Mouse (Mus musculus) limb, embryonic 13.5 days (tissue): ENCODE results near the gene Itsn1. TPM values are rescaled to one million over a fixed set of nuclear protein-coding genes. Genes with fewer than 3 reads are reported as not detected.

Experiments used
- ATAC-seq: fragments of 200-750 bp; cut with Nextera tagmentation; 2 replicates; pipeline ENCODE4 v1.8.0; 2017; ENCODE audit warnings: low read depth, moderate number of reproducible peaks, moderate TSS enrichment; ENCODE audit not compliant: low FRiP score
- H3K27ac ChIP-seq: fragments of 300-500 bp; sonication (generic); 2 replicates; pipeline ENCODE4 v1.5.1; 2015; ENCODE audit warnings: inconsistent platforms, mild to moderate bottlenecking, moderate library complexity
- H3K27me3 ChIP-seq: fragments of 300-500 bp; sonication (generic); 2 replicates; pipeline ENCODE4 v1.6.1; 2015; ENCODE audit warnings: mild to moderate bottlenecking, inconsistent platforms
- H3K36me3 ChIP-seq: fragments of 300-500 bp; sonication (generic); 2 replicates; pipeline ENCODE4 v1.6.1; 2015; ENCODE audit warnings: inconsistent platforms, mild to moderate bottlenecking, moderate library complexity
- H3K4me1 ChIP-seq: fragments of 300-500 bp; sonication (generic); 2 replicates; pipeline ENCODE4 v1.6.1; 2015; ENCODE audit warnings: inconsistent platforms
- H3K4me2 ChIP-seq: fragments of 300-500 bp; sonication (generic); replicated peaks from 2 replicates; pipeline ENCODE4 v1.6.1; 2015; ENCODE audit warnings: inconsistent platforms, mild to moderate bottlenecking, moderate library complexity
- H3K4me3 ChIP-seq: fragments of 300-500 bp; sonication (generic); 2 replicates; pipeline ENCODE4 v1.5.1; 2015; ENCODE audit warnings: moderate library complexity, mild to moderate bottlenecking, inconsistent platforms
- H3K9ac ChIP-seq: fragments of 300-500 bp; sonication (generic); 2 replicates; pipeline ENCODE4 v1.6.1; 2015; ENCODE audit warnings: mild to moderate bottlenecking, inconsistent platforms
- H3K9me3 ChIP-seq: fragments of 300-500 bp; sonication (generic); 2 replicates; pipeline ENCODE4 v1.6.1; 2016; ENCODE audit warnings: inconsistent platforms
- WGBS: fragments of 180-500 bp; shearing (Covaris S2); methylation state at CpG from one replicate; pipeline ENCODE4 v1.1.7; 2015; 5-methylcytosine and 5-hydroxymethylcytosine counted together
- polyA plus RNA-seq: library from polyadenylated mRNA; unstranded; fragments of >200 nt; fragmentation: Nextera tagmentation; extraction: Ambion mirVana; gene quantifications from 2 replicates; pipeline ENCODE4 v1.2.1, GENCODE M21; 2015

Gene Itsn1
- polyA plus RNA-seq, 1 experiment from 2014 or later = 27.4 TPM

GRCm38 (mm10) chr16:91839462-91839861 is 110.4 kb downstream of the Itsn1 start:
- H3K9me3 ChIP-seq = no peaks in the 10 kb centered on the region
- H3K36me3 ChIP-seq = peaks cover 54% of the 10 kb centered on the region
- H3K4me2 ChIP-seq = no peak overlapping the region
- no peaks in the 10 kb centered on the region for H3K27me3 ChIP-seq
- no peak overlapping the region; the same call in 1 of the 2 replicates for H3K27ac ChIP-seq
- peaks cover 55% of the 10 kb centered on the region for H3K4me1 ChIP-seq
- no peak for ATAC-seq
- H3K4me3 ChIP-seq = no peak overlapping the region
- no peak overlapping the region for H3K9ac ChIP-seq
- WGBS = 60% methylated on average over 11 of the region's 11 CpGs

DNA sequence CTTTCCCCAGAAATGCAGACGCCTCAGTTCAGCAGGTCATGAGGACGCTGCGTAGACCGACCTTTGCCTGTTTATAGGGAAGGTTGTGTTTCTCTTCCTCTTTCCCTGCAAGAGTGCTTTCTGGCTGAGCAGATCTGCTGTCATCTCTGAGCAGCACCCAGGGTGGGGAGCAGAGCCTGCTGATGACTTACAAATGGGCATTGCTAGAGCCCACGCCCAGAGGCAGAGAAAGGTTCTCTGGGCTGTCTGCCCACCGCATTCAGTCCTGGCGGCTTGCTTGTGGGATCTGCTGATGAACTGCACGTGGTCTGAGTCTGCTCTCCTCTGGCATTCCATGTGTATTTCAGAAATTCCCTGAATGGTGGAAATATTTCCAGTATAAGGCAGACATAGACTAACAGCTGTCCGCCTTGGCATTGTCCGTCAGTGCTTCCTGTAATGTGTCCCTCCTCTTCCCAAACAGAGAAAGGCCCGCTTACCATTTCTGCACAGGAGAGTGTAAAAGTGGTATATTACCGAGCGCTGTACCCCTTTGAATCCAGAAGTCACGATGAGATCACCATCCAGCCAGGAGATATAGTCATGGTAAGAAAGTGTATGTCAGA is 112.0 kb downstream of the Itsn1 start:
- H3K4me2 ChIP-seq = no peak overlapping the region
- peak overlapping the region; percentile 44; the same call in 1 of the 2 replicates for H3K27ac ChIP-seq
- peak; percentile 18; the same call in 1 of the 2 replicates for ATAC-seq
- WGBS = 67% methylated on average over 14 of the region's 14 CpGs
- H3K27me3 ChIP-seq = no peaks in the 10 kb centered on the region
- H3K9ac ChIP-seq = no peak overlapping the region
- no peaks in the 10 kb centered on the region for H3K9me3 ChIP-seq
- H3K36me3 ChIP-seq = peaks cover 54% of the 10 kb centered on the region
- peaks cover 60% of the 10 kb centered on the region for H3K4me1 ChIP-seq
- no peak overlapping the region for H3K4me3 ChIP-seq

DNA sequence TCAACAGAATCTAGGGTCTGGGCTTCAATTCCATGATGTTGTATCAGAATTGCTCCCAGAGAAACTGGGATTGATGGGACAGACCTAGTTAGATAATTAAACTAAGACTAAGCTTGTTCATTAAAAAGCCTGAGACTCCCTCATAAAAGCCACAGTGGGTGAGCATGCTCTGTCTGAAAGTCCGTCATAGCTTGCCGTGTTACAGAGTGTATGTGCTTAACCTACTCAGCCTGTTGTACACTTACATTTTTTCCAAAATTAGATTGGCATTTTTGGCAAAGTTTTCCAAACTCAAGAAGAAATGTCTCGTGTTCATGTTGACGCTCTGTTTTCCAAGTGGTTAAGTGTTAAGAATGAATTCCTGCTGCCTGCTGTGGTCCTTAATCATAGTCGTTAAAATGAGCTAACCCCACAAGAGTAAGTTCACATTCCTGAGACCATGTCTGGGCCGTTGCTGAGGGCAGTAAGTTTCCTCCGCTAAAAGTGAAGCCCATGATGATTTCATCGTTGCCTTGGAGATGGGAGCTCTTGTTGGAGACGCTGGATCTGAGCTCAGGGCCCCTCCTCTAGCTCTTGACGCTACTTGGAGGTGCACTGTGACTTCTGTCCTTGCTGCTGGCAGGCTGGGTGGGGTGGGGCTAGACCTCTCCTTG is 117.1 kb downstream of the Itsn1 start:
- H3K9ac ChIP-seq = no peak overlapping the region
- H3K27ac ChIP-seq = peak overlapping the region; percentile 53
- peaks cover 63% of the 10 kb centered on the region for H3K4me1 ChIP-seq
- 13% methylated on average over 10 of the region's 10 CpGs for WGBS
- no peaks in the 10 kb centered on the region for H3K27me3 ChIP-seq
- no peaks in the 10 kb centered on the region for H3K9me3 ChIP-seq
- H3K4me2 ChIP-seq = peak overlapping the region; percentile 27
- H3K4me3 ChIP-seq = no peak overlapping the region
- H3K36me3 ChIP-seq = peaks cover 54% of the 10 kb centered on the region
- peak; percentile 60 for ATAC-seq

DNA sequence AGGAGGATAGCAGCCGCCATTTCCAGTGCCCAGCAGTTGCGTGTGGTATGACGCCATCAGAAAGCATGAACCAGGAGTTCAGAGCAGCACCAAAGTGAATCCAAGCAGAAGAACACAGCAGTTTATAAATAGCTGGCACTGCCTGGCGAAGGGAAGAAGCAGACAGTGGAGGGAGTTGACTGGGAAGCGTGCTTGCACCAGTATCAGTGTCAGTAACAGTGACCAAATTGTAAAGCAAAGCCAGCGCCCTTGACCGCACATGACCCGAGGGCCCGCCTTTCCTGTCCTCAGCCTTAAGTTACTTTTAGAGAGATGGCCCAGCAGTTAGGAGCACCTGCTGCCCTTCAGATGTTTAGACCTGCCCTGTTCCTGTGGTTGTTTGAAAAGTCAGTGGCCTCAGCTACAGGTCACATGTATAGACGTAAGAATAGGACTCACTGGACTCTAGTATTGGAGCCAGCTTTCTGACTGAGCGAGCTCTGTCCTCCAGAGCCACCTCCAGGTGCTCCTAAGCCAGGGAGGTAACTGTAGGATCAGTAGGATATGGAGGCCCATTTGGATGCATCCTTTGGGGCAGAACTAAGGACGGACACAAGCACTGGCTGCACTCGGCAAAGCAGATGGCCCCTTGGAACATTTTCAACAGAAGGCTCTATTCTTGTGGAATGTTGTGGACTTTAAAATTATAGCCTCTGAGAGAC is 118.6 kb downstream of the Itsn1 start:
- Histone ChIP-seq H3K27ac (no peak overlapping the region), H3K4me3 (no peak overlapping the region), H3K36me3 (peaks cover 58% of the 10 kb centered on the region), H3K9me3 (no peaks in the 10 kb centered on the region), H3K4me2 (no peak overlapping the region), H3K27me3 (no peaks in the 10 kb centered on the region), H3K4me1 (peaks cover 59% of the 10 kb centered on the region), H3K9ac (no peak overlapping the region)
- ATAC-seq = no peak
- WGBS = 93% methylated on average over 13 of the region's 13 CpGs

DNA sequence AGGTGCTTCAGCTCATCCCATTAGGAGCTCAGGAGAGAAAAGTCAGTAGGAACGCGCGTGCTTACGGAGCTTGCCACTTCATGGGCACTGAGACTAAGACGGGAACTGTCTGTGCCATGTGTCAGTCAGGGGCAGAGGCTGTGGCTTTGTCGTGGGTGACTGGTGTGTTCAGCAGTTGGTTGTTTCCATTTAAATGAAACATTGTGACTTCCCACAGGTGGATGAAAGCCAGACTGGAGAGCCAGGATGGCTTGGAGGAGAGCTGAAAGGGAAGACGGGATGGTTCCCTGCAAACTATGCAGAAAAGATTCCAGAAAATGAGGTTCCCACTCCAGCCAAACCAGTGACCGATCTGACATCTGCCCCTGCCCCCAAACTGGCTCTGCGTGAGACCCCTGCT is 119.4 kb downstream of the Itsn1 start:
- Histone ChIP-seq H3K4me3 (no peak overlapping the region), H3K27me3 (no peaks in the 10 kb centered on the region), H3K9ac (no peak overlapping the region), H3K4me1 (peaks cover 58% of the 10 kb centered on the region), H3K27ac (no peak overlapping the region), H3K4me2 (no peak overlapping the region), H3K36me3 (peaks cover 58% of the 10 kb centered on the region), H3K9me3 (no peaks in the 10 kb centered on the region)
- WGBS = 91% methylated on average over 9 of the region's 9 CpGs
- ATAC-seq = no peak

GRCm38 (mm10) chr16:91848906-91849603 is 120.0 kb downstream of the Itsn1 start:
- H3K4me1 ChIP-seq = peaks cover 52% of the 10 kb centered on the region
- H3K27me3 ChIP-seq = no peaks in the 10 kb centered on the region
- peak overlapping the region; percentile 74 for H3K27ac ChIP-seq
- no peak overlapping the region for H3K4me3 ChIP-seq
- H3K4me2 ChIP-seq = no peak overlapping the region
- no peak overlapping the region for H3K9ac ChIP-seq
- no peak for ATAC-seq
- WGBS = 81% methylated on average over 7 of the region's 7 CpGs
- no peaks in the 10 kb centered on the region for H3K9me3 ChIP-seq
- peaks cover 57% of the 10 kb centered on the region for H3K36me3 ChIP-seq

- peaks cover 42% of the 10 kb centered on the region for H3K4me1 ChIP-seq
- H3K27me3 ChIP-seq = no peaks in the 10 kb centered on the region
- no peak overlapping the region for H3K27ac ChIP-seq
- peaks cover 67% of the 10 kb centered on the region for H3K36me3 ChIP-seq
- no peak overlapping the region for H3K4me2 ChIP-seq
- WGBS = 94% methylated on average over 3 of the region's 3 CpGs
- no peak overlapping the region for H3K4me3 ChIP-seq
- H3K9ac ChIP-seq = no peak overlapping the region
- no peaks in the 10 kb centered on the region for H3K9me3 ChIP-seq
- ATAC-seq = no peak
Observed at GRCm38 (mm10) chr16:91850175-91850574, 121.1 kb downstream of the Itsn1 start.

DNA sequence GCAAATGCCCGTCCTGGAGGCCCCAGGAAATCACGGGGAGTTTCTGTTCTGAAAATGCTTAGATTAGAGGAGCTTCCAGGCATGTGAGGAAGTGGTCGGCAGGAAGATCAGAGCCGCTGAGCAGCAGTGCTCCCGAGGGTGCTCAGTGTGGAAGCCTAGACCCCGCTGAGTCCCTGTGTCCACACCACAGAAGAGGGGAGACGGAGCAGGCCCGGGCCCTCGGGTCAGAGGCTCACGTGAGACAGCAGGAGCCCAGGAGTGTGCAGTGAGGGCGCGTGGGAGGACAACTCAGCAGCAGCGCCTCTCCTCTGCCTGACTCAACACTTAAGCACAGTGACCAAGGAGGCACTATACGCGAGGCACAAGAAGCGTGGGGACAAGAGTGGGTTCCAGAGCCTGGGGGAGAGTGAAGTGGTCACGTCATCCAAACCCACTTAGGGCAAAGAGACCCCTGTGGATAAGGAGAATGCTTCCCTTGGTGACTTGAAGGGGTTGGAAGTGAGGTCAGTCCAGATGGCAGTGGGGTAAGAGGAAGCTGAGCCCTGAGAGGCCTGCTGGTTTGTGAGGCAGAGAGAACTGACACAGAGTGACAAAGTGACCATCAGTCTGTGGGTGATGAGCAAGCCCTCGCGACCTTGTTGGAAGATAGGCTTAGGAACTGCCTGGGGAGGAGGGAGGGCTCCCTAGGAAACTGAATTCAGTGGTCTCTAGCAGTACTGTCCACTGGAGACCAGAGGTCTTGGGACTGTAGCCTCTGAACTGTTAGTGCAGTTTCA is 122.6 kb downstream of the Itsn1 start:
- peaks cover 27% of the 10 kb centered on the region for H3K4me1 ChIP-seq
- H3K9ac ChIP-seq = no peak overlapping the region
- no peak overlapping the region for H3K27ac ChIP-seq
- WGBS = 87% methylated on average over 19 of the region's 19 CpGs
- no peak for ATAC-seq
- no peak overlapping the region for H3K4me3 ChIP-seq
- peaks cover 79% of the 10 kb centered on the region for H3K36me3 ChIP-seq
- H3K4me2 ChIP-seq = no peak overlapping the region
- H3K9me3 ChIP-seq = no peaks in the 10 kb centered on the region
- H3K27me3 ChIP-seq = no peaks in the 10 kb centered on the region

DNA sequence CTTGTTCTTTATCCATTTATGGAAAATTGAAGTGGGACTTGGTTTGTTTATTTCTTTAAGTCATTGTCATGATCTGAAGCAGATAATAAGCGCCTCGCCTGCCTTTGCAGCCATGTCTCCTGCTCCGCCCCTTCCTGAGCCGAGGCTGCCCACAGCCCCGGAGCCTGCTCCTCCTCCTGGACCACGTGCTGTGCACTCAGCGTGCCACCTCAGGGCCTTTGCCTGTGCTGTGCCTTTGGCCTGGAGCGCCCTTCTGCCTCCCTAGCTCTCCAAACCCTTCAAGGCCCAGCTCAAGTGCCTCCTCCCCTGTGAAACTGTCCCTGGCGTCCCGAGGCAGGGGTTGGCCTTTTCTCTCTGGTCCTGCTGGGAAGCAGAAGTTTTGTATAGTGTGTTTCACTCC is 123.7 kb downstream of the Itsn1 start:
- Histone ChIP-seq H3K4me3 (no peak overlapping the region), H3K27me3 (no peaks in the 10 kb centered on the region), H3K9me3 (no peaks in the 10 kb centered on the region), H3K36me3 (peaks cover 82% of the 10 kb centered on the region), H3K27ac (no peak overlapping the region), H3K4me1 (peaks cover 20% of the 10 kb centered on the region), H3K4me2 (no peak overlapping the region), H3K9ac (no peak overlapping the region)
- 94% methylated on average over 10 of the region's 10 CpGs for WGBS
- no peak for ATAC-seq

GRCm38 (mm10) chr16:91853223-91853622 is 124.1 kb downstream of the Itsn1 start:
- Histone ChIP-seq H3K4me1 (peaks cover 20% of the 10 kb centered on the region), H3K27me3 (no peaks in the 10 kb centered on the region), H3K4me3 (no peak overlapping the region), H3K9me3 (no peaks in the 10 kb centered on the region), H3K9ac (no peak overlapping the region), H3K36me3 (peaks cover 80% of the 10 kb centered on the region), H3K4me2 (no peak overlapping the region), H3K27ac (no peak overlapping the region; the same call in 1 of the 2 replicates)
- 92% methylated on average over 12 of the region's 12 CpGs for WGBS
- no peak for ATAC-seq

GRCm38 (mm10) chr16:91858695-91859094 is 129.6 kb downstream of the Itsn1 start:
- H3K4me1 ChIP-seq = peaks cover 33% of the 10 kb centered on the region
- H3K4me2 ChIP-seq = no peak overlapping the region
- no peak for ATAC-seq

More at GRCm38 (mm10) chr16:91858695-91859094, 129.6 kb downstream of the Itsn1 start:
- H3K27ac ChIP-seq = no peak overlapping the region
- H3K4me3 ChIP-seq = no peak overlapping the region
- no peaks in the 10 kb centered on the region for H3K9me3 ChIP-seq
- H3K9ac ChIP-seq = no peak overlapping the region
- no peaks in the 10 kb centered on the region for H3K27me3 ChIP-seq
- 94% methylated on average over 7 of the region's 7 CpGs for WGBS
- H3K36me3 ChIP-seq = peaks cover 52% of the 10 kb centered on the region
